Mouse (Mus musculus) heart, embryonic 12.5 days (tissue): ENCODE measurements around the gene Tcf25. TPM values are rescaled to one million over a fixed set of nuclear protein-coding genes. Genes with fewer than 3 reads are reported as not detected.
"Not testable (repeated sequence)": the region's sequence is repeated elsewhere in the genome, so short reads cannot be mapped to it uniquely, and the experiment has no call there.

ENCODE experiments used
- ATAC-seq: fragments of 200-750 bp; cut with Nextera tagmentation; 2 replicates; pipeline ENCODE4 v1.8.0; 2017; ENCODE audit warnings: moderate TSS enrichment, moderate library complexity; ENCODE audit not compliant: insufficient number of reproducible peaks, low FRiP score
- H3K27ac ChIP-seq: fragments of 300-500 bp; sonication (generic); 2 replicates; pipeline ENCODE4 v1.5.1; 2016; ENCODE audit warnings: mild to moderate bottlenecking, moderate library complexity; ENCODE audit not compliant: poor library complexity, severe bottlenecking
- H3K27me3 ChIP-seq: fragments of 300-500 bp; sonication (generic); replicated peaks from 2 replicates; pipeline ENCODE4 v1.6.1; 2016; ENCODE audit warnings: mild to moderate bottlenecking, moderate library complexity
- H3K36me3 ChIP-seq: fragments of 300-500 bp; sonication (generic); 2 replicates; pipeline ENCODE4 v1.6.1; 2016; ENCODE audit warnings: mild to moderate bottlenecking, moderate library complexity
- H3K4me1 ChIP-seq: fragments of 300-500 bp; sonication (generic); replicated peaks from 2 replicates; pipeline ENCODE4 v1.6.1; 2016; ENCODE audit warnings: mild to moderate bottlenecking
- H3K4me2 ChIP-seq: fragments of 300-500 bp; sonication (generic); 2 replicates; pipeline ENCODE4 v1.6.1; 2016; ENCODE audit warnings: mild to moderate bottlenecking, moderate library complexity
- H3K4me3 ChIP-seq: fragments of 300-500 bp; sonication (generic); 2 replicates; pipeline ENCODE4 v1.5.1; 2016; ENCODE audit warnings: mild to moderate bottlenecking
- H3K9ac ChIP-seq: fragments of 300-500 bp; sonication (generic); 2 replicates; pipeline ENCODE4 v1.6.1; 2016; ENCODE audit warnings: mild to moderate bottlenecking, moderate library complexity
- H3K9me3 ChIP-seq: fragments of 300-500 bp; sonication (generic); replicated peaks from 2 replicates; pipeline ENCODE4 v1.6.1; 2016; ENCODE audit warnings: mild to moderate bottlenecking, moderate library complexity
- WGBS: fragments of 180-500 bp; shearing (Covaris S2); methylation state at CpG from one replicate; pipeline ENCODE4 v1.1.7; 2016; 5-methylcytosine and 5-hydroxymethylcytosine counted together
- polyA plus RNA-seq: library from polyadenylated mRNA; unstranded; fragments of >200 nt; fragmentation: Nextera tagmentation; extraction: Ambion mirVana; gene quantifications from 2 replicates; pipeline ENCODE4 v1.2.1, GENCODE M21; 2016

Tcf25 gene
- polyA plus RNA-seq, 1 experiment from 2014 or later, result 172 TPM

- H3K27me3 ChIP-seq, ATAC-seq, H3K27ac ChIP-seq, H3K9me3 ChIP-seq, H3K4me2 ChIP-seq, H3K4me3 ChIP-seq, H3K9ac ChIP-seq: not testable (repeated sequence)
- 89% methylated on average over 12 of the region's 12 CpGs for WGBS
- H3K4me1 ChIP-seq, result peaks cover 10% of the 10 kb centered on the region
- peaks cover 66% of the 10 kb centered on the region for H3K36me3 ChIP-seq
Observed at GRCm38 (mm10) chr8:123451747-123452146, 78.2 kb downstream of the Tcf25 start.

- Histone ChIP-seq H3K4me1 (peaks cover 6% of the 10 kb centered on the region), H3K27ac (no peak overlapping the region), H3K9me3 (no peaks in the 10 kb centered on the region), H3K36me3 (peaks cover 70% of the 10 kb centered on the region), H3K9ac (no peak overlapping the region), H3K4me2 (no peak overlapping the region), H3K4me3 (no peak overlapping the region), H3K27me3 (no peaks in the 10 kb centered on the region)
- ATAC-seq, result no peak
- WGBS, result 73% methylated on average over 4 of the region's 4 CpGs
Observed at GRCm38 (mm10) chr8:123452149-123452548, 78.6 kb downstream of the Tcf25 start.

GRCm38 (mm10) chr8:123453291-123453690 lies 79.7 kb downstream of the Tcf25 start:
- H3K9ac ChIP-seq, result no peak overlapping the region
- H3K4me2 ChIP-seq, result no peak overlapping the region
- H3K36me3 ChIP-seq, result peaks cover 80% of the 10 kb centered on the region
- no peak overlapping the region for H3K4me3 ChIP-seq
- no peaks in the 10 kb centered on the region for H3K4me1 ChIP-seq
- no peak overlapping the region for H3K27ac ChIP-seq
- H3K9me3 ChIP-seq, result no peaks in the 10 kb centered on the region
- no peak for ATAC-seq
- WGBS, result 72% methylated on average over 7 of the region's 7 CpGs
- H3K27me3 ChIP-seq, result no peaks in the 10 kb centered on the region

Other genes starting within 250 kb of the Tcf25 start
- gene Sult5a1, start 215.4 kb upstream of the Tcf25 start, polyA plus RNA-seq, result 5.4 and 5.8 TPM in 2 replicates
- 2.5 and 2.8 TPM in 2 replicates for gene Dpep1, start 187.5 kb upstream of the Tcf25 start, polyA plus RNA-seq
- 97.9 and 102 TPM in 2 replicates for gene Chmp1a, start 161.0 kb upstream of the Tcf25 start, polyA plus RNA-seq
- gene Spata33, start 160.9 kb upstream of the Tcf25 start, polyA plus RNA-seq, result 3.4 and 4.2 TPM in 2 replicates
- 20.3 and 23.6 TPM in 2 replicates for gene Cdk10, start 148.9 kb upstream of the Tcf25 start, polyA plus RNA-seq
- 2.3 and 2.5 TPM in 2 replicates for gene Spata2l, start 137.5 kb upstream of the Tcf25 start, polyA plus RNA-seq
- gene Zfp276, start 119.6 kb upstream of the Tcf25 start, polyA plus RNA-seq, result 16.0 and 18.2 TPM in 2 replicates
- gene Vps9d1, start 119.4 kb upstream of the Tcf25 start, polyA plus RNA-seq, result 19.5 and 20.0 TPM in 2 replicates
- gene Fanca, start 55.2 kb upstream of the Tcf25 start, polyA plus RNA-seq, result 23.0 and 23.6 TPM in 2 replicates
- gene Spire2, start 41.0 kb upstream of the Tcf25 start, polyA plus RNA-seq, result 2.8 and 3.4 TPM in 2 replicates
- not detected in 2 replicates for gene Mc1r, start 33.4 kb downstream of the Tcf25 start, polyA plus RNA-seq
- gene Tubb3, start 37.7 kb downstream of the Tcf25 start, polyA plus RNA-seq, result 7.6 and 9.1 TPM in 2 replicates
- gene Def8, start 49.8 kb downstream of the Tcf25 start, polyA plus RNA-seq, result 34.7 and 36.0 TPM in 2 replicates
- gene Afg3l1, start 104.2 kb downstream of the Tcf25 start, polyA plus RNA-seq, result 56.4 and 61.8 TPM in 2 replicates
- 1.5 and 1.7 TPM in 2 replicates for gene Dbndd1, start 141.7 kb downstream of the Tcf25 start, polyA plus RNA-seq
- 14.4 and 15.8 TPM in 2 replicates for gene Gas8, start 145.1 kb downstream of the Tcf25 start, polyA plus RNA-seq